Mouse (Mus musculus) erythroblast, embryonic 14.5 days (primary cell): ENCODE results near the gene Baz2b. TPM values are rescaled to one million over a fixed set of nuclear protein-coding genes. Genes with fewer than 3 reads are reported as not detected.

Experiments used
- H3K27me3 ChIP-seq: 2 replicates; pipeline ENCODE4 v1.6.1; 2012; ENCODE audit warnings: inconsistent platforms; ENCODE audit not compliant: control insufficient read depth
- H3K36me3 ChIP-seq: 2 replicates; pipeline ENCODE4 v1.6.1; 2012; ENCODE audit warnings: mild to moderate bottlenecking, inconsistent platforms; ENCODE audit not compliant: control insufficient read depth
- H3K4me1 ChIP-seq: 2 replicates; pipeline ENCODE4 v1.6.1; 2012; ENCODE audit warnings: inconsistent platforms; ENCODE audit not compliant: control insufficient read depth
- H3K4me3 ChIP-seq: replicated peaks from 2 replicates; pipeline ENCODE3; 2012; ENCODE audit warnings: moderate library complexity, mild to moderate bottlenecking, inconsistent platforms
- H3K9me3 ChIP-seq: 2 replicates; pipeline ENCODE4 v1.6.1; 2012; ENCODE audit warnings: low read length, inconsistent platforms, mixed read lengths; ENCODE audit not compliant: control insufficient read depth
- GATA1 ChIP-seq: IDR thresholded peaks from 2 replicates; pipeline ENCODE4 v1.6.1; 2012; ENCODE audit warnings: low read length, inconsistent platforms, mixed read lengths
- TAL1 ChIP-seq: IDR thresholded peaks from 3 replicates; pipeline ENCODE4 v1.6.1; 2012; ENCODE audit warnings: low read length, inconsistent platforms, mixed read lengths
- polyA plus RNA-seq: library from polyadenylated mRNA; stranded (reverse); fragments of >175 nt; gene quantifications from 2 replicates; pipeline ENCODE4 v1.2.3, GENCODE M21; 2012

The Baz2b gene
- 1.6 and 1.8 TPM in 2 replicates for polyA plus RNA-seq

DNA sequence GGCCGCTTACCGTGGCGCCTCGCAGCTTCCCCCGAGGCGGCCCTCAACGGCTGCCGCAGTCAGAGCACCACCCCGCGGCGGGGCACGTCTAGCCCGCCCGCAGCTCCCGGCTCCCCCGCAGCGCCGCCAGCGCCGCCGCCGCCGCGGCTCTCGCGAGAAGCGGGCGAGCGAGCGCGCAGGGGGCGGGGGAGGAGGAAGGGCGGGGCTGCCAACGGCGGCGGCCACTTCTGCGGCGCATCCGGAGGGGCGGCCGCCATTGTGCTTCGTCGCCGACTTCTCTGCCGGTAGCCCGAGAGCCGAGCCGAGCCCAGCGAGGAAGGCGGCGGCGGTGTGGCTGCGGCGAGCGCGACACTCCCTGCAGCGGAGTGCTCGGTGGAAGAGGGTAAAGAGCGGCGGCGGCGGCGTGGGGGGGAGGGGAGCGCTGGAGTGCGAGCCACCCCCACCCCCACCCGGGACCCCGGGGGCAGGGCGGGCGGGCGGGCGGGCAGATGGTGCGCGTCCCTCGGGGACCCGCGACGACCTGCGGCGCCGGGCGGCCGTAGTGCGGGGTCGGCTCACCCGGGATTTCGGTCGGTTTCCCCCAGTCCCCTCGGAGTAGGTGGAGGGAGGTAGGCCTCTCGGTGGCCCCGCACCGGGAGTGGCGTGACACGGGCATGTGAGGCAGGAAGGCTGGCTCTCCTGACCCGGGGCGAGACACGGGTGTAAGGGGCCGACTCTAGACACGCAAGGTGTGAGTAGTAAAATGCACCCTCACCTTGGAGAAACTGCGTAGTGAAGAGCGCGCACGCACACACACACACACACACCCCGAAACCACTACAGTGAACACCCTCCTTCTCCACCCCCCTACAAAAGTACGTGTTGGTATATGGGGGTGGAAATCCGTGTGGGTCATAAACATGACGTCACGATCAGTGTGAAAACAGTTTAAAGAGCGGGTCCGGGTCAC lies at the start of gene Baz2b, which contains the start of gene March7:
Baz2b (minus strand) TSS at position 137 of the 949 bp plus-strand sequence.
March7 (plus strand) TSS at position 185 of the 949 bp plus-strand sequence.
- Histone ChIP-seq H3K36me3 (peaks cover 51% of the 10 kb centered on the region), H3K4me1 (peaks cover 51% of the 10 kb centered on the region), H3K4me3 (peak within 1 kb of the TSS; percentile 78), H3K27me3 (no peaks in the 10 kb centered on the region), H3K9me3 (no peaks in the 10 kb centered on the region)
- TF ChIP-seq GATA1 (no peak), TAL1 (no peak)

- Histone ChIP-seq H3K4me3 (no peak overlapping the region), H3K4me1 (no peaks in the 10 kb centered on the region), H3K9me3 (no peaks in the 10 kb centered on the region; the same call in 1 of the 2 replicates), H3K27me3 (no peaks in the 10 kb centered on the region), H3K36me3 (peaks cover 7% of the 10 kb centered on the region; the same call in 1 of the 2 replicates)
- no peak for TF ChIP-seq GATA1
- TF ChIP-seq TAL1 = no peak
These were observed 49.5 kb upstream of the Baz2b start for GRCm38 (mm10) chr2:60259186-60259585.

DNA sequence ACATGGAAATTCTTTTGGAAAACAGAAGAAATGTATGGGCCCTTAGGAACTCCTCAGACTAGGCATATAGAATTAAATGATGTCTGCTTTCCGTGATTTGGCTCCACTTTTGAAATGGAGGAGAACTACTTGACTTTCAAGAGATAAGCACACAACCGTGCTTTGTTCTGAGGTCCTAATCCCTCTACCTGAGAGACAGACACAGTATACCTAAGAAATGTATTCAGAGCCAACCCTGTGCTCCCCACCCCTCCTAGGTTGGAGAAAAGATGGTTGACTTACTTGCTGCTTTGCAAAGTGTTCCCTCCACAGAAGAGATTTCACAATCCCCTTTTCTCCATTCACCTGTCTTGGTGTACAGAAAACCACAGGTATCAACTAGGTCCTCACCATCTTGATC lies 47.1 kb upstream of the Baz2b start:
- Histone ChIP-seq H3K4me3 (no peak overlapping the region), H3K9me3 (no peaks in the 10 kb centered on the region; the same call in 1 of the 2 replicates), H3K36me3 (peaks cover 8% of the 10 kb centered on the region), H3K4me1 (no peaks in the 10 kb centered on the region), H3K27me3 (no peaks in the 10 kb centered on the region)
- TF ChIP-seq TAL1 (no peak), GATA1 (no peak)

DNA sequence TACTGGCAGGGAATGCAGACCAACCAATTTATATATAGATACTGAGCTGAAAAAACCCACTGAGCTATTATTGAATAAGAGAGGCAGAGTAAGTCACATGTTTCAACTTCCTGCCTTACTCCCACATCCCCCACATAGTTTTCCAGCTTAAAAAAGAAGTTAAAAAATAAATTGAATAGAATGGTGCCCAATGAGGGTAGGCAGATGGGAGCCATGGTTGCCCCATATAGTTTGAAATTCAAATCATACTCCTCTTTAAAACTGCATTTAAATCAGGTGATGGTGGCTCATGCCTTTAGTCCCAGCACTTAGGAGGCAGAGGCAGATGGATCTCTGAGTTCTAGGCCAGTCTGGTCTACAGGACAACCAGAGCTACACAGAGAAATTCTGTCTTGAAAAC lies 43.9 kb upstream of the Baz2b start:
- no peaks in the 10 kb centered on the region for H3K27me3 ChIP-seq
- H3K4me3 ChIP-seq = no peak overlapping the region
- H3K9me3 ChIP-seq = no peaks in the 10 kb centered on the region
- peaks cover 29% of the 10 kb centered on the region for H3K36me3 ChIP-seq
- H3K4me1 ChIP-seq = no peaks in the 10 kb centered on the region
- no peak for TF ChIP-seq GATA1
- no peak for TF ChIP-seq TAL1

DNA sequence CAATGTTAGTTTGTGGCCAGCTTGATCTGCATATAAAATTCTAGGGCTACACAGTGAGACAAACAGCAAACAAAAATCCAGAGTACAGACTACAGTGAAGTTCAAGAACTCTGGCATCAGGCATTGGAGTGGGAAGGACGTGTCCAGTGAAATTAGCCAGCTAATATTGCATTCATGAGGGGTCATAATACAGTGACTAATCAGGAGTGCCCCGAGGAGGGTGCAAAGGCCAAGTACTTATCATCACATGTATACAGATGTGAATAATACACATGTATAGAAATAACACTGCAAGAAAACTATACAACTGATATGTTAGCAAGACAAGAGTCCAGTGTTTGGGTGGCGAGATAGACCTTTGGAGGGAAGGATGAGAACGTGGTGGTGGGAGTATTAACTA lies 43.1 kb upstream of the Baz2b start:
- H3K27me3 ChIP-seq = no peaks in the 10 kb centered on the region
- no peaks in the 10 kb centered on the region for H3K4me1 ChIP-seq

DNA sequence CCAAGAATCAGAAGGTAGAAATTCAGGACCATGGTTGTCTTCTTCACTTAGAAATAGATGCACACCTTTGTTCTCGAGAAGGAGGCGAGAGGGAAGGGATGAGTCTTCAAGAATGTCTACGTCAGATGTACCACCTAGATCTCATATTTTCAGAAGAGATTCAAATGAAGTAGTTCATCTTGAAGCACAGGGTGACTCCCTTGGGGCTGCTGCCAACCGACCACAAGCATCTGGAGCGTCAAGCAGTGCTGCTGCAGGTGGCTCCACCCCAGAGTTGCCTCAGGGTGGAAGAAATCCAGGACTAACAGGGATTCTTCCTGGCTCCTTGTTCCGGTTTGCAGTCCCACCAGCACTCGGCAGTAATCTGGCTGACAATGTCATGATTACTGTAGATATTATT lies 24.9 kb upstream of the Baz2b start:
- no peak overlapping the region for H3K4me3 ChIP-seq
- no peaks in the 10 kb centered on the region for H3K27me3 ChIP-seq
- TF ChIP-seq GATA1 = no peak
- peaks cover 97% of the 10 kb centered on the region for H3K36me3 ChIP-seq
- H3K4me1 ChIP-seq = no peaks in the 10 kb centered on the region
- H3K9me3 ChIP-seq = no peaks in the 10 kb centered on the region

More for the DNA sequence above, 43.1 kb upstream of the Baz2b start:
- TF ChIP-seq TAL1 (no peak), GATA1 (no peak)
- Histone ChIP-seq H3K4me3 (no peak overlapping the region), H3K9me3 (no peaks in the 10 kb centered on the region), H3K36me3 (peaks cover 33% of the 10 kb centered on the region)

DNA sequence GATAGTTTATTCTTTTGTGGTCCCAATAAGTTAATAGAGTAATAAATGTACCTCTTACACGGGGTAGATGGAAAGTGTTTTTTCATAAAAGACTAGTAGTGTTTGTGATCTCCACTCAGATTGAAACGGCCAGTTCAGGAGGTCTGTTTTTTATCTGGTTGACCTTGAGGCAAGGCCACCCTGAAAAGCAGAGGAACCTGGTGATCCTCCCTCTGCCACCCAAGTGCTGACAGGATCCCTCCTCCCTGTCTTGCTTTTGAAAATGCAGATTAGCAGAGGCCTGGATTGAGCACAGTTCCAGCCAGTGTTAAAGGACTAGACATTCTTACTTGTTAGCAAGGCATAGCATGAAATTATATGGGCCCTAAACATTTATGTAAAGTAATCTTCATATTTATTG lies 23.5 kb upstream of the Baz2b start:
- Histone ChIP-seq H3K36me3 (peaks cover 91% of the 10 kb centered on the region), H3K27me3 (no peaks in the 10 kb centered on the region), H3K9me3 (no peaks in the 10 kb centered on the region), H3K4me1 (peaks cover 5% of the 10 kb centered on the region), H3K4me3 (no peak overlapping the region)
- TF ChIP-seq GATA1 (no peak), TAL1 (no peak)

DNA sequence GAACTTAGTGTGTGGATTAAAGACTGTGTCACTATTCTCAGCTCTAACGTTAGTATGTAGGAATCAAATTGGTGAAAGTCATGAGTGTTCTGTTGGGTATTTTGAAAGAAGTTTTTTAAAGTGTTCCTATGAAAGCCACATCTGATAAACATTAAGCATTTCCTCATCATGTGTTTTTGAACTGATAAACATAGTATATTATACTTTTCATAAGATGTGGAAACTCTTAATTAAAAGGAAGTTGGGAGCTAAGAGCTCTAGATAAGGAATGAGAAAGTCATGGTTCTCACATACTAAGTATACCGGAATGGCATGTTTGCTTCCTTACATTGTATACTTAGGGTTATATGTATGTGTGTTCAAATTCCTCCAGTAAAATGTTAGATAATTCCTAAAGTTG lies 20.7 kb upstream of the Baz2b start:
- H3K4me1 ChIP-seq = peaks cover 14% of the 10 kb centered on the region
- no peak overlapping the region for H3K4me3 ChIP-seq
- H3K36me3 ChIP-seq = peaks cover 66% of the 10 kb centered on the region
- H3K9me3 ChIP-seq = no peaks in the 10 kb centered on the region
- TF ChIP-seq TAL1 = no peak
- TF ChIP-seq GATA1 = no peak
- no peaks in the 10 kb centered on the region for H3K27me3 ChIP-seq

GRCm38 (mm10) chr2:60228470-60228869 lies 18.8 kb upstream of the Baz2b start:
- no peaks in the 10 kb centered on the region for H3K27me3 ChIP-seq
- H3K9me3 ChIP-seq = no peaks in the 10 kb centered on the region
- no peak overlapping the region for H3K4me3 ChIP-seq
- no peak for TF ChIP-seq TAL1
- TF ChIP-seq GATA1 = no peak
- H3K36me3 ChIP-seq = peaks cover 48% of the 10 kb centered on the region
- peaks cover 19% of the 10 kb centered on the region for H3K4me1 ChIP-seq
